Mouse (Mus musculus) liver, embryonic 12.5 days (tissue): ENCODE measurements around the gene Cmtm2a. TPM values are rescaled to one million over a fixed set of nuclear protein-coding genes. Genes with fewer than 3 reads are reported as not detected.
"Not testable (repeated sequence)": the region's sequence is repeated elsewhere in the genome, so short reads cannot be mapped to it uniquely, and the experiment has no call there.

Experiments used
- ATAC-seq: fragments of 200-750 bp; cut with Nextera tagmentation; 2 replicates; pipeline ENCODE4 v1.8.0; 2017; ENCODE audit warnings: moderate number of reproducible peaks, mild to moderate bottlenecking, moderate library complexity
- H3K27ac ChIP-seq: fragments of 300-500 bp; sonication (generic); 2 replicates; pipeline ENCODE4 v1.5.1; 2016; ENCODE audit warnings: mild to moderate bottlenecking
- H3K27me3 ChIP-seq: fragments of 300-500 bp; sonication (generic); replicated peaks from 2 replicates; pipeline ENCODE4 v1.6.1; 2016; ENCODE audit warnings: mild to moderate bottlenecking, moderate library complexity
- H3K36me3 ChIP-seq: fragments of 300-500 bp; sonication (generic); 2 replicates; pipeline ENCODE4 v1.6.1; 2016; ENCODE audit warnings: mild to moderate bottlenecking, moderate library complexity
- H3K4me1 ChIP-seq: fragments of 300-500 bp; sonication (generic); 2 replicates; pipeline ENCODE4 v1.6.1; 2016
- H3K4me2 ChIP-seq: fragments of 300-500 bp; sonication (generic); 2 replicates; pipeline ENCODE4 v1.6.1; 2016; ENCODE audit warnings: mild to moderate bottlenecking, moderate library complexity
- H3K4me3 ChIP-seq: fragments of 300-500 bp; sonication (generic); 2 replicates; pipeline ENCODE4 v1.5.1; 2016; ENCODE audit warnings: mild to moderate bottlenecking, moderate library complexity
- H3K9ac ChIP-seq: fragments of 300-500 bp; sonication (generic); 2 replicates; pipeline ENCODE4 v1.6.1; 2016; ENCODE audit warnings: mild to moderate bottlenecking, moderate library complexity
- H3K9me3 ChIP-seq: fragments of 300-500 bp; sonication (generic); replicated peaks from 2 replicates; pipeline ENCODE4 v1.6.1; 2016; ENCODE audit warnings: mild to moderate bottlenecking, moderate library complexity
- WGBS: fragments of 180-500 bp; shearing (Covaris S2); methylation state at CpG from one replicate; pipeline ENCODE4 v1.1.7; 2016; ENCODE audit not compliant: insufficient replicate concordance; 5-methylcytosine and 5-hydroxymethylcytosine counted together
- polyA plus RNA-seq: library from polyadenylated mRNA; unstranded; fragments of >200 nt; fragmentation: Nextera tagmentation; extraction: Ambion mirVana; gene quantifications from 2 replicates; pipeline ENCODE4 v1.2.1, GENCODE M21; 2016

Gene Cmtm2a
- polyA plus RNA-seq, 1 experiment from 2014 or later, result not detected

DNA sequence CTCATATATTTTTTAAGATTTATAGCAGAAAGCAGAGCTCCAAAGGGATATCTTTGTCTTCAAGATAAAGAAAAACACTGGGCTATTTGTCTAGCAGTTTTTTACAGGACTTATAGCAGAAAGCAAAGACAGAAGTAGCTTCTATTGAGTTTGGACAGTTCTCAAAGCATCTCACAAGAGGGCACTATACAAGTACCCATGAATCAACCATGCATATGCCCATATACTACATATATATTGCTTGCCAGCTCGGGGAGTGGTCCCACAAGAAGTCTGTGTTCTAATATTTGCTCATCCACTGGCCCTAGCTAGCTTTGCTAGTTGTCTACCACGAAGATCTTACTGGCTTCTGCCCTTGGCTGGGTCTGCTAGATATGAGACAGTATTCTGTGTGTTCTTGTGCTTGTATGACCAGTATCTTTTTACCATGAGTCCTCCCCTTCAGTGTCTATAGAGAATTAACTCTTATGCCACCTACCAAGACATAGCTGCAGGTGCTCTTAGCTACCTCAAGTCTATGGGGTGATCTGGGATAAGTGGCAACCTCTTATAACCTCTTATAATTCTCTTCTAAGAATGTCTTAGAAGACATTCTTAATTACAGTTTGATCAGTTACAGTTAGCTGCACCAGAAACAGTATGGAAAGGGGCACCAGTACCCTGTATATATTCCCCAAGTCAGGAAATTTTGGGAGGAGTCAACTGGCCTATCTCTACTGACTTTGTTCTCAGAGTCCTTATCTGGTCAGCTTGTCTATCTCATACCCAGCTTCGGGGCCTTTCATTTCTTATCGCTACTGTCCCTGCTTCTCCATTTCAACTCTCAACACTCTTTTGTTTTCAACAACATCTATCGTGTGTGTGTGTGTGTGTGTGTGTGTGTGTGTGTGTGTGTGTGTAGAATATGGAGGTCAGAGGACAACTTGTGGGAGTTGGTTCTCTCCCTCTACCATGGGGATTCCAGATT lies 40.0 kb upstream of the Cmtm2a start:
- ATAC-seq, result peak; percentile 70
- 30% methylated on average over 5 of the region's 5 CpGs for WGBS
- no peaks in the 10 kb centered on the region for H3K9me3 ChIP-seq
- no peak overlapping the region for H3K9ac ChIP-seq
- peaks cover 16% of the 10 kb centered on the region for H3K4me1 ChIP-seq
- no peaks in the 10 kb centered on the region for H3K36me3 ChIP-seq
- H3K27me3 ChIP-seq, result no peaks in the 10 kb centered on the region
- H3K4me2 ChIP-seq, result peak overlapping the region; percentile 24; the same call in 1 of the 2 replicates
- H3K27ac ChIP-seq, result peak overlapping the region; percentile 45; the same call in 1 of the 2 replicates
- H3K4me3 ChIP-seq, result no peak overlapping the region

DNA sequence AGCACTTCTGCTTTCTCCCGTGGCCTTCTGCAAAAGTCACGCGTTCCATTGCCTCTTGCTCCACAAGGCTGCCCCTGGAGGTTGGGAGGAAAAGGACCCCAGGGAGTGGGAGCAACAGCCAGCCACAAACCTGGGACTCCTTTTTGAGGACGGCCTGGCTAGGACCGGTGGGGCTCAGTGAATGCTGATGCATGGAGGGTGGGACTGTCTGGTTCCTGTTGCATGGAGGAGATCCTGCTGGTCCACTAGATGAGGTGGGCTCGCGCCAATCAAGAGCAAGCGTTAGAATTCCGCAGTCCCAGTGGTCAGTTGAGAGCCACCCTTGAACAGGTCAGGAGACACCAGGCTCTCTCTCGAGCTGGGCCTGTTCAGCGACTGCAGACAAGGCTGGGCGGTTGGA lies 28.9 kb upstream of the Cmtm2a start, which contains the start of gene Cmtm2b:
TSS of gene Cmtm2b (plus strand) at position 301 of the 400 bp plus-strand sequence.
- H3K4me2 ChIP-seq, H3K9me3 ChIP-seq, H3K27me3 ChIP-seq, H3K27ac ChIP-seq, H3K4me3 ChIP-seq, H3K4me1 ChIP-seq, H3K36me3 ChIP-seq, H3K9ac ChIP-seq, ATAC-seq: not testable (repeated sequence)
- 68% methylated on average over 12 of the region's 12 CpGs for WGBS

DNA sequence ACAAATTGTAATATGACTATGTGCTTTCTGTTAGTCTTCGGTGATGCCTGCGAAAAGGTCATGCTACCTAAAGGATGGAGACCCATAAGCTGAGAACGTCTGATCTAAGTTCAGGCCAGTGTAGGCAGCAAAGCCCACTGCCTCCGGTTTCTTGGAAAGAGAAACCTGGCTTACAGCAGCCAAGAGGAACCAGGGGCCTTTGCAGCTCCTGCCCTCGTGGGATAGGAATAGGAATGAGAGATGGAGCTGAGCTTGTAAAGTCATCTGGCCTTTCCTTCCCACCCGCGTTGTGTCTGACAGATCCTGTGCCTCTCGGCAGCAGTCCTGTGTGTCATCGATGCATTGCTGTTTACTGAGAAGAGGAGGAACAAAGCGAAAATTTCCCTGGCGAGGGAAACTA lies 28.3 kb upstream of the Cmtm2a start, which contains the start of gene Gm11020:
TSS of gene Gm11020 (plus strand) at position 301 of the 400 bp plus-strand sequence.
- not testable (repeated sequence) for H3K36me3 ChIP-seq, H3K4me1 ChIP-seq, H3K9me3 ChIP-seq, H3K27me3 ChIP-seq, H3K4me3 ChIP-seq, H3K4me2 ChIP-seq, H3K9ac ChIP-seq, ATAC-seq, H3K27ac ChIP-seq
- 69% methylated on average over 11 of the region's 11 CpGs for WGBS

DNA sequence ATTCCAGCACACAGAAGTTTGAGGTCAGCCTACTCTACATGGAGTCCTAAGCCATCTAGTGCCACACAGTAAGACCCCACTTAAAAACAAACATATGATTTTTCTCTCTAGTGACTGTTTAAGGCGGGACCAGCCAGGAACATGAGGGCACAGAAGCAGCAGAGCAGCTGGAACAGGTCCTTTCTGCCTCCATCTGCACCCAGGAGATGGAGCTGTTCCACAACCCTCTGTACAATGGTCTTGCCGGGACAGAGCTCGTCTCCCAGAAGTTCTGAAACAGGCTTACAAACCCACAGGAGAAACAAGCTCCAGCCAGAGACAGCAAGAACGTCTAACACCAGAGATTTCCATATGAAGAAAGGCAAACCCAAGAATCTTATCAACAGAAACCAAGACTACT lies 20.3 kb upstream of the Cmtm2a start:
- Histone ChIP-seq H3K9me3 (no peaks in the 10 kb centered on the region), H3K4me2 (no peak overlapping the region), H3K27me3 (0 out of 2 replicates have a peak, but pooled peaks cover 3% of the 10 kb centered on the region), H3K4me3 (no peak overlapping the region), H3K4me1 (peaks cover 3% of the 10 kb centered on the region; the same call in 1 of the 2 replicates), H3K27ac (no peak overlapping the region), H3K36me3 (no peaks in the 10 kb centered on the region), H3K9ac (no peak overlapping the region)
- ATAC-seq, result no peak
- WGBS, result 52% methylated on average over 4 of the region's 4 CpGs

DNA sequence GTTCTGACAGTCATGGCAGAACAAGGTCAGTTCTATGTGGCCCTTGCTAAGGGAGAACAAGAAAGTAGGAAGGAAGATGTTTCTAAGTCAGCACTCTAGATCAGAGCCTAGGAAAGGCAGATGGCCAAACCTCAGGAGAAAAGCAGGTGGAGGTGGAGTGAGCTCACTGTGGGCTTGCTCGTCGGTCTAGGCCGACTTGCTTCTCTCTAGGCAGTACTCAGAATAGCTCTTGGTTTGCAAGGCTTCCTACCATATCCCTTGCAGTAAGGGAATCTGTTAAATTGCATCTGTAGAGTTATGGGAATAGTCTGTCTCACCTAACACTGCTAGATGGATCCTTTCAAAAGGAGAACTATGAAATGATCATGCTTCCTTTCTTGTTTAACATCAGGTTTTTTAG lies 19.0 kb upstream of the Cmtm2a start:
- 71% methylated on average over 3 of the region's 3 CpGs for WGBS
- H3K4me1 ChIP-seq, H3K4me2 ChIP-seq, H3K4me3 ChIP-seq, H3K9ac ChIP-seq, H3K36me3 ChIP-seq, H3K27me3 ChIP-seq, H3K27ac ChIP-seq, H3K9me3 ChIP-seq, ATAC-seq: not testable (repeated sequence)

DNA sequence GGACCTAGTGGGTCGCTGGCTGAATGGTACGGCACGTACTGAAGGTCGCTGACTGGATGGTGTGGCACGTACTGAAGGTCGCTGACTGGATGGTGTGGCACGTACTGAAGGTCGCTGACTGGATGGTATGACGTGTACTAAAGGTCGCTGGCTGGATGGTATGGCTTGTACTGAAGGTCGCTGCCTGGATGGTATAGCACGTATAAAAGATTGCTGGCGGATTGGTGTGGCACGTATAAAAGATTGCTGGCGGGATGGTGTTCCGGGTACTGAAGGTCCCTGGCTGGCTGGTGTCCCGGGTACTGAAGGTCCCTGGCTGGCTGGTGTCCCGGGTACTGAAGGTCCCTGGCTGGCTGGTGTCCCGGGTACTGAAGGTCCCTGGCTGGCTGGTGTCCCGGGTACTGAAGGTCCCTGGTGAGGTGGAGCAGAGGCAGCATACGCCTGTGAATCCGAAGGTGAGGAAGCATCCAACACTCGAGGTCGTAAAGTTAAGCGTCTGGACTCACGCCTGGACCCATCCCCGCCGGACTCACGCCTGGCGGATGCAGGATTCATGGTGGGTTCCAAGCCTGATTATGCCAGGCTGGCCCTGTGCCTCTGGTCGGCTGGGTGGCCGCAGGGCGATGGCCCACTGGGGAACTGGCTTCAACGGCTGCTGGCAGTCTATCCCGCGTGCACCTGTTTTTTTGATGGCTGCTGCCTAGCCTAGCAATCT lies 16.6 kb upstream of the Cmtm2a start, which contains the start of the genes Gm45711 and Cmtm1:
TSS of gene Gm45711 (minus strand) at position 641 of the 715 bp plus-strand sequence.
TSS of gene Cmtm1 (minus strand) at position 705 of the 715 bp plus-strand sequence.
- H3K4me3 ChIP-seq, H3K4me2 ChIP-seq, ATAC-seq, H3K27me3 ChIP-seq, H3K27ac ChIP-seq, H3K9ac ChIP-seq, H3K4me1 ChIP-seq, H3K36me3 ChIP-seq, H3K9me3 ChIP-seq: not testable (repeated sequence)
- WGBS, result 71% methylated on average over 36 of the region's 36 CpGs

DNA sequence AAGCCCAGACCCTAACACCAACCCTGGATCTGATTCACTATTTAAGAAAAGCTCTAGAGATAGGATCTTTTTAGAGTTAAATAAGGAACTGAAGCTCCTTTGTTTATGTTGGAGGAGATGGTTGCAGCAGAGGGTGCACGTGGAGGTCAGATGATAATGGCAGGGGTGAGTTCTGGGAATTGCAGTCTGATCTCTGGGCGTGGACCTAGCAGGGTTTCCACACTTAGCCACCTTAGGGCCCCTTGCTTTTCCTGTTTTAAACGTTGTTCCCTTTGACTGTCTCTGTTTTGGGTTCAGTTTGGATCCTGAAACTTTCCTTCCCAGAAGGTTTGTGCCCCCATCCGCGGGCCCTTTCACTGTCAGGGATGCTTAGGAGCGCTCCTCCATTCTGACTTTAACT lies 15.4 kb upstream of the Cmtm2a start:
- ATAC-seq, result peak; percentile 51; the same call in 1 of the 2 replicates
- not testable (repeated sequence) for H3K27me3 ChIP-seq, H3K4me3 ChIP-seq

DNA sequence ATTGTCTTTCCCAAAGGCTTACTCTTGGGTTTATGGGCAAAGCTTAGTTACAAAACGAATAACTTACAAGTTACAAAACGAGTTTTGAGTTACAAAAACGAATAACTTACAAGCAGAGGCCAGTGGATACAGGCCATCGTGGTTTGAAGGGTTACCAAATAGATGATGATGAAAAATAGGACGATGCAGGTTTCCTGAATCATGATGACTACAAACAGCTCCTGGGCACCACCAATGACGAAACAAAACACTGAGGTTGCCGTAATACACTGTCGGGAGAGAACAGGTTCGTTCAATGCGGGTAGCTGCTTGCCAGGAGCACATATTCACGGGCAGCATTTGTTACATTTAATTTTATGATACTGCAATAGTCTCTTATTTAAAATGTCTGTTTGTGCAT lies 12.0 kb upstream of the Cmtm2a start:
- no peak for ATAC-seq
- H3K36me3 ChIP-seq, result no peaks in the 10 kb centered on the region
- WGBS, result 73% methylated on average over 11 of the region's 11 CpGs
- no peak overlapping the region for H3K4me3 ChIP-seq
- no peaks in the 10 kb centered on the region for H3K9me3 ChIP-seq
- no peak overlapping the region for H3K4me2 ChIP-seq
- no peaks in the 10 kb centered on the region for H3K27me3 ChIP-seq
- H3K4me1 ChIP-seq, result peaks cover 5% of the 10 kb centered on the region; the same call in 1 of the 2 replicates
- no peak overlapping the region for H3K9ac ChIP-seq
- no peak overlapping the region for H3K27ac ChIP-seq

More for the DNA sequence above, 15.4 kb upstream of the Cmtm2a start:
- 40% methylated on average over 6 of the region's 6 CpGs for WGBS
- not testable (repeated sequence) for H3K36me3 ChIP-seq, H3K9ac ChIP-seq, H3K4me2 ChIP-seq, H3K4me1 ChIP-seq, H3K27ac ChIP-seq, H3K9me3 ChIP-seq

DNA sequence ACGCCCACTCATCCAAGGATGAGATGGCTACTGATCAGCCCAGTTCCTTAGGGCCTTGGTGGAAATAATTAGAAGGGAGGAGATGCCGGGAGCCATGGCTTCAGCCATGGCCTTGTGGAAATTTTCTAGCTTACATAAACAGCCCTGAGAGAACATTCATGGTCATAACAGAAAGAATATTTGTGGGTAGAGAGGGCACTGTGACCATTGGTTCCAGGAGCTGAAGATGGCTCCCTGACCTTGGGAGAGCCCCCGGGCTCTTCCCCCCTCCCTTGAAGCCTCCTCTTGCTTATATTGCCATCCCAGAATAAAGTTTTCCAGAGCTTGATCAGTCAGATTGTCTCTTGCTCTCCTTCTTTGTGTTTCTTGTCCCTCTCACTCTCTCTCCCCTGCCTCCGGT lies 9.6 kb upstream of the Cmtm2a start:
- not testable (repeated sequence) for H3K9ac ChIP-seq, H3K4me1 ChIP-seq, H3K4me2 ChIP-seq, H3K36me3 ChIP-seq, H3K27me3 ChIP-seq, H3K4me3 ChIP-seq, ATAC-seq, H3K27ac ChIP-seq, H3K9me3 ChIP-seq
- WGBS, result 79% methylated on average over 4 of the region's 4 CpGs

DNA sequence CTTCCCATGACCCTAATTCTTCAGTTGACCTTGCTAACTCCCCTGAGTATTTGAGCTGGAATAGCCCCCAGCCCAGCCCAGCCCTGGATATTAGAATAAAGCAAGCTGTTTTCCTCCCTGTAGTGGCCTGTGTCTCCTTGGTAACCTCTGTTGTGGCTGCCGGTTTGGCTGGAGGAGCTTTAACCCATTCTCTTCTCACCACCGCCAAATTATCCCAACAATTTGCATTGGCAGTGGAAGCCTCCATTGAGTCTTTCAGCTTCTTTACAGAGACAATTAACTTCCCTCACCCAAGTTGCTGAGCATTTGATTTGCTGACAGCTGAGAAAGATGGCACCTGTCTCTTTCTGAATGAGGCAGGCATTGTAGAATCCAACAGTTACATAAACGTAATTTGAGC lies 8.6 kb upstream of the Cmtm2a start:
- not testable (repeated sequence) for H3K27ac ChIP-seq, H3K9me3 ChIP-seq, H3K4me2 ChIP-seq, H3K27me3 ChIP-seq, ATAC-seq, H3K36me3 ChIP-seq, H3K4me3 ChIP-seq, H3K9ac ChIP-seq, H3K4me1 ChIP-seq
- WGBS, result 40% methylated on average over 3 of the region's 3 CpGs

DNA sequence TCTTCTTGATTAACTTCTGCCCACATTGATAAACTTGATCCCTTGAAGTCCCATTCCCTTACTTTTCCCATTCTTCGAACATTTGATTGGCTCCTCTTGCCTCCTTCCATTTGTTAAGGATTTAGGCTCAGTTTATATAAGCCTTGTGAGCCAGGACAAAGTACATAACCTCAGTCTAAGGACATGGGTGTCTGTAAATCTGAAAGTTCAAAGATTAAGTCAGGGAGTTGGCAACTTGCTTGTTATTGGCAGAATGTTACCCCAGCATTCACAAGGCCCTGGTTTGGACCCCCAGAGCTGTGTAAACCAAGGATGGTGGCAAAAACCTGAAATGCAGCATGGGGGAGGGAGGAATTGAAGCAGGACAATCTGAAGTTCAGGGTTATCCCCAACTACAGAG lies 1.4 kb upstream of the Cmtm2a start:
- Histone ChIP-seq H3K27ac (no peak overlapping the region), H3K36me3 (no peaks in the 10 kb centered on the region), H3K9ac (no peak overlapping the region), H3K4me1 (peaks cover 3% of the 10 kb centered on the region; the same call in 1 of the 2 replicates), H3K9me3 (no peaks in the 10 kb centered on the region), H3K27me3 (no peaks in the 10 kb centered on the region; the same call in 1 of the 2 replicates), H3K4me3 (no peak overlapping the region), H3K4me2 (no peak overlapping the region)
- ATAC-seq, result no peak
- WGBS, result 55% methylated on average over 1 of the region's 1 CpGs

DNA sequence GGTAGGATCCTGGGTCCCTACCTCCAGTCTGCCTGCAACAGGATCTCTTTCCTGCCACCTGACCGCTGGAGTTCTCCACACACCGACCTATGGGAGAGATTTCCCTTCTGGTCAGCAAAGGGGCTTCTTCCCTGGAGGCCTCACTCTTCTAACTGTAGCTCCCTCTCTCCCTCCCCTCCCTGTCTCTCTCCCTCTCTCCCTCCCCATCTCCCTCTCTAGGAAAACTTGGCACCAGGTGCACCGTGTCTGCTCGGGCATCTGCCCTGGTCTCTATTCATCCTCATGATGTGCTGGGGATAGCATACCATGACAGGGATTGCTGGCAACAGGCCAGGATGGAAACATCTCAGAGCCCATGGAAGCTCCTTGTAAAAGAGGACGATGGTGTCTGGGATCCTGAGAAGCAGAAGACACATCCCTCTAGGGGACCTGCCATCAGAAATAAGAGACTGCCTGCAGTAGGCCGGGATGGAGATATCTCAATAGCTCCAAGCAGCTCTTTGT lies 24.0 kb downstream of the Cmtm2a start:
- H3K27ac ChIP-seq, result no peak overlapping the region

More for the DNA sequence above, 24.0 kb downstream of the Cmtm2a start:
- 66% methylated on average over 6 of the region's 6 CpGs for WGBS
- Histone ChIP-seq H3K4me3 (no peak overlapping the region), H3K36me3 (peaks cover 9% of the 10 kb centered on the region), H3K4me2 (no peak overlapping the region), H3K9ac (no peak overlapping the region), H3K27me3 (no peaks in the 10 kb centered on the region), H3K9me3 (no peaks in the 10 kb centered on the region), H3K4me1 (no peaks in the 10 kb centered on the region)
- ATAC-seq, result no peak
